Comparison of ENCODE assay signal across 15 mouse cellular contexts in genomic region chr12:16504244-16504643, GRCm38 (mm10).
DNase-seq lines count a peak whose midpoint lies in the region; ATAC-seq and TF ChIP-seq lines count a peak whose summit lies in the region.
"Had no signal": no experiment of that assay in that cellular context is flagged by ENCODE, and none has a peak within 500 bp of the region (broad histone marks: within the 10 kb centered on the region; RNA-seq: fewer than 3 reads in every experiment).

No protein-coding gene starts in this region.

- H3K9me3 ChIP-seq in kidney, postnatal 0 days (replicated peaks; ENCODE audit: low read length): no peaks in the 10 kb centered on the region
- no peaks in the 10 kb centered on the region for H3K9me3 ChIP-seq in E14TG2a.4 (ENCODE audit: low read length)
- H3K9me3 ChIP-seq in embryonic facial prominence, embryonic 10.5 days: peaks cover 5% of the 10 kb centered on the region; the same call in 1 of the 2 replicates
- H3K9me3 ChIP-seq: limb, embryonic 15.5 days had no signal

- ATAC-seq in kidney, postnatal 0 days (replicated peaks; ENCODE audit: low FRiP score, low read depth): no peak
- ATAC-seq: inflammation-experienced regulatory T-cells, adult 6 months had no signal

- no peaks in the 10 kb centered on the region for H3K27me3 ChIP-seq in kidney, postnatal 0 days (ENCODE audit: insufficient read depth, low read length)
- no peaks in the 10 kb centered on the region for H3K27me3 ChIP-seq in E14TG2a.4 (ENCODE audit: insufficient read depth, low read length)
- H3K27me3 ChIP-seq in embryonic facial prominence, embryonic 10.5 days (replicated peaks; ENCODE audit: low read depth, poor library complexity, severe bottlenecking): 0 out of 2 replicates have a peak, but pooled peaks cover 4% of the 10 kb centered on the region
- H3K27me3 ChIP-seq: limb, embryonic 15.5 days; neural tube, embryonic 15.5 days had no signal

- TF ChIP-seq CTCF in kidney, postnatal 0 days (IDR thresholded peaks at IDR 0.05; ENCODE audit: low read depth): peak; percentile 26; the same call in 1 of the 2 replicates
- peak; percentile 51 for TF ChIP-seq CTCF in E14TG2a.4 (conservative IDR thresholded peaks at IDR 0.05; ENCODE audit: low read length)
- no peak for TF ChIP-seq CTCF in brain, embryonic 14.5 days (IDR thresholded peaks at IDR 0.05; ENCODE audit: borderline replicate concordance, extremely low read depth, insufficient read depth, insufficient read length)

- TF ChIP-seq POLR2A in brain, embryonic 14.5 days (IDR thresholded peaks at IDR 0.05; ENCODE audit: borderline replicate concordance, extremely low read depth, insufficient read depth, insufficient read length, poor library complexity, severe bottlenecking): no peak

- H3K4me1 ChIP-seq in kidney, postnatal 0 days (replicated peaks; ENCODE audit: insufficient read depth, low read length): no peaks in the 10 kb centered on the region
- H3K4me1 ChIP-seq in E14TG2a.4 (replicated peaks; ENCODE audit: low read depth, low read length): peaks cover 6% of the 10 kb centered on the region
- peaks cover 11% of the 10 kb centered on the region for H3K4me1 ChIP-seq in embryonic facial prominence, embryonic 10.5 days

- no peaks in the 10 kb centered on the region for H3K36me3 ChIP-seq in kidney, postnatal 0 days (ENCODE audit: insufficient read depth, low read length)
- H3K36me3 ChIP-seq in E14TG2a.4 (ENCODE audit: insufficient read depth, low read length): no peaks in the 10 kb centered on the region
- no peaks in the 10 kb centered on the region for H3K36me3 ChIP-seq in embryonic facial prominence, embryonic 10.5 days (replicated peaks)
- H3K36me3 ChIP-seq: limb, embryonic 15.5 days; neural tube, embryonic 15.5 days had no signal

- no peak for DNase-seq in kidney, postnatal 0 days (ENCODE audit: low spot score)
- DNase-seq in kidney, adult 9 months: no peak
- peak; percentile 37 for DNase-seq in A20 (ENCODE audit: low read depth, low spot score)
- peak; percentile 9 for DNase-seq in brain, embryonic 14.5 days (ENCODE audit: low read depth)
- DNase-seq in adrenal gland, adult 2 months: no peak
- no peak for DNase-seq in embryonic facial prominence, embryonic 10.5 days (ENCODE audit: low spot score)
- DNase-seq: cerebellum, postnatal 36 days; heart, postnatal 10 days; kidney, postnatal 36 days; right cerebral cortex, adult 18-20 months had no signal

- H3K9ac ChIP-seq in kidney, postnatal 0 days (ENCODE audit: low read depth, low read length): no peak overlapping the region
- H3K9ac ChIP-seq: limb, embryonic 15.5 days; neural tube, embryonic 15.5 days had no signal

- 77% methylated on average over 3 of the region's 3 CpGs for WGBS in kidney, postnatal 0 days
- WGBS in embryonic facial prominence, embryonic 10.5 days: 86% methylated on average over 3 of the region's 3 CpGs

- H3K27ac ChIP-seq in kidney, postnatal 0 days: no peak overlapping the region
- H3K27ac ChIP-seq in embryonic facial prominence, embryonic 10.5 days (replicated peaks): no peak overlapping the region
- H3K27ac ChIP-seq: limb, embryonic 15.5 days; macrophage; neural tube, embryonic 15.5 days had no signal

- no peak overlapping the region for H3K4me3 ChIP-seq in kidney, postnatal 0 days (replicated peaks; ENCODE audit: low read depth, low read length)
- H3K4me3 ChIP-seq in E14TG2a.4 (replicated peaks; ENCODE audit: low read length): no peak overlapping the region
- no peak overlapping the region for H3K4me3 ChIP-seq in embryonic facial prominence, embryonic 10.5 days
- H3K4me3 ChIP-seq: limb, embryonic 15.5 days; neural tube, embryonic 15.5 days had no signal

- H3K4me2 ChIP-seq in kidney, postnatal 0 days (ENCODE audit: low read length): no peak overlapping the region
- H3K4me2 ChIP-seq: limb, embryonic 15.5 days; neural tube, embryonic 15.5 days had no signal

Comparison
In these comparisons a context has a peak if more than half of its experiments do, and no peak if none do; other contexts are left out.
1. DNase-seq: peak in A20 (single experiment) and brain, embryonic 14.5 days (single experiment); none in kidney, postnatal 0 days (single experiment), kidney, adult 9 months (single experiment), adrenal gland, adult 2 months (single experiment) and embryonic facial prominence, embryonic 10.5 days (single experiment).